Mouse (Mus musculus) hindbrain, embryonic 10.5 days (tissue): ENCODE measurements around the gene Gm47955. TPM values are rescaled to one million over a fixed set of nuclear protein-coding genes. Genes with fewer than 3 reads are reported as not detected.
"Not testable (repeated sequence)": the region's sequence is repeated elsewhere in the genome, so short reads cannot be mapped to it uniquely, and the experiment has no call there.

ENCODE experiments used
- DNase-seq: peaks from one replicate; pipeline ENCODE4 v3.0.0-alpha.2; 2017; ENCODE audit warnings: low spot score
- H3K27ac ChIP-seq: fragments of 300-500 bp; sonication (generic); 2 replicates; pipeline ENCODE4 v1.5.1; 2016; ENCODE audit warnings: mild to moderate bottlenecking, moderate library complexity
- H3K27me3 ChIP-seq: fragments of 300-500 bp; sonication (generic); 2 replicates; pipeline ENCODE4 v1.6.1; 2016; ENCODE audit warnings: mild to moderate bottlenecking; ENCODE audit not compliant: poor library complexity, insufficient read depth, severe bottlenecking
- H3K36me3 ChIP-seq: fragments of 300-500 bp; sonication (generic); 2 replicates; pipeline ENCODE4 v1.6.1; 2016; ENCODE audit warnings: mild to moderate bottlenecking, moderate library complexity
- H3K4me1 ChIP-seq: fragments of 300-500 bp; sonication (generic); replicated peaks from 2 replicates; pipeline ENCODE4 v1.6.1; 2016; ENCODE audit warnings: mild to moderate bottlenecking
- H3K4me3 ChIP-seq: fragments of 300-500 bp; sonication (generic); 2 replicates; pipeline ENCODE4 v1.5.1; 2016; ENCODE audit warnings: mild to moderate bottlenecking, moderate library complexity
- H3K9me3 ChIP-seq: fragments of 300-500 bp; sonication (generic); 2 replicates; pipeline ENCODE4 v1.6.1; 2016; ENCODE audit warnings: mild to moderate bottlenecking, moderate library complexity
- WGBS: fragments of 180-500 bp; shearing (Covaris S2); methylation state at CpG from one replicate; pipeline ENCODE4 v1.1.7; 2016; 5-methylcytosine and 5-hydroxymethylcytosine counted together
- polyA plus RNA-seq: library from polyadenylated mRNA; unstranded; fragments of >200 nt; fragmentation: Nextera tagmentation; extraction: Ambion mirVana; gene quantifications from 2 replicates; pipeline ENCODE4 v1.2.1, GENCODE M21; 2016

The Gm47955 gene
- polyA plus RNA-seq: not detected in 2 replicates

DNA sequence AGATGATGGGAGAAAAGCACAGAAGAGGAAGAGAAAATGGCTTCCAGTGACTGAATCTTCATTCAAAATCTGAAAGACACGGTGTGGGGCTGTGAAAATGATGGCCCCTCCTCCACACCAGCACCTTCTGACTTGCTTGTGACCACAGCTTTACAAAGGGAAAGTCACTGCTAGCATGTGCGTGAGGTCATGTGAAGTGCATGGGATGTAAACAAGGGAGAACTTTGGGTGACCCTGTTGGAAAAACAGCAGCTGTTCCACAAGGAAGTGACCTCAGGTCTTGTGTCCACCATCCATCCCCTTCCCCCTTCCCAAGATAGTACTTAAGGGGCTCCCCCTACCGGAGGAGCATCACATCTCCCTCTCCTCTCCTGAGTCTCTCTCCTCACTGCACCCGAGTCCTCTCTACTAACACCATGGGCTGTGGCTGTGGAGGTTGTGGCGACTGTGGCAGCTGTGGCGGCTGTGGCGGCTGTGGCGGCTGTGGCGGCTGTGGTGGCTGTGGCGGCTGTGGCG, at the start of gene Gm47955:
Gm47955 (plus strand) TSS at position 417 of the 516 bp plus-strand sequence.
- H3K27ac ChIP-seq: no peak within 1 kb of the TSS
- no peak for DNase-seq
- H3K36me3 ChIP-seq: no peaks in the 10 kb centered on the region
- 0 out of 2 replicates have a peak, but pooled peaks cover 4% of the 10 kb centered on the region for H3K9me3 ChIP-seq
- H3K4me1 ChIP-seq: no peaks in the 10 kb centered on the region
- WGBS: 89% methylated on average over 11 of the region's 11 CpGs
- H3K27me3 ChIP-seq: no peaks in the 10 kb centered on the region
- no peak within 1 kb of the TSS for H3K4me3 ChIP-seq

GRCm38 (mm10) chr1:82913025-82913424, 47.1 kb upstream of the Gm47955 start, which contains the start of gene A030005L19Rik:
A030005L19Rik (plus strand) TSS chr1:82913325.
- DNase-seq: no peak
- Histone ChIP-seq H3K27ac (no peak within 1 kb of the TSS), H3K4me1 (no peaks in the 10 kb centered on the region), H3K9me3 (no peaks in the 10 kb centered on the region), H3K27me3 (no peaks in the 10 kb centered on the region), H3K36me3 (no peaks in the 10 kb centered on the region), H3K4me3 (no peak within 1 kb of the TSS)
- WGBS: 94% methylated on average over 3 of the region's 3 CpGs

DNA sequence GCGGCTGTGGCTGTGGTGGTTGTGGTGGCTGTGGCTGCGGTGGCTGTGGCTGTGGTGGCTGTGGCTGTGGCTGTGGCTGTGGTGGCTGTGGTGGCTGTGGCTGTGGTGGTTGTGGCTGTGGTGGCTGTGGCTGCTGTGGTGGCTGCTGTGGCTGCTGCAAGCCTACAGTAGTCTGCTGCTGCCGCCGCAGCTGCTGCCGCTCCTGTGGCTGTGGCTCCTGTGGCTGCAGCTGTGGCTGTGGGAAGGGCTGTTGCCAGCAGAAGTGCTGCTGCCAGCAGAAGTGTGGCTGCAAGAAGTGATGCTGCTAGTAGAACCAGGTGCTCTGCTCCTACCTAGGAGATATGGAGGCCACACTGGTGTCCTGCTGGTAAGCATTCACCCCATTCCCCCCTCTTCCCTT, 46.7 kb upstream of the Gm47955 start:
- H3K4me3 ChIP-seq, H3K4me1 ChIP-seq, H3K27me3 ChIP-seq, H3K27ac ChIP-seq, H3K36me3 ChIP-seq, H3K9me3 ChIP-seq, DNase-seq: not testable (repeated sequence)
- 91% methylated on average over 5 of the region's 5 CpGs for WGBS

DNA sequence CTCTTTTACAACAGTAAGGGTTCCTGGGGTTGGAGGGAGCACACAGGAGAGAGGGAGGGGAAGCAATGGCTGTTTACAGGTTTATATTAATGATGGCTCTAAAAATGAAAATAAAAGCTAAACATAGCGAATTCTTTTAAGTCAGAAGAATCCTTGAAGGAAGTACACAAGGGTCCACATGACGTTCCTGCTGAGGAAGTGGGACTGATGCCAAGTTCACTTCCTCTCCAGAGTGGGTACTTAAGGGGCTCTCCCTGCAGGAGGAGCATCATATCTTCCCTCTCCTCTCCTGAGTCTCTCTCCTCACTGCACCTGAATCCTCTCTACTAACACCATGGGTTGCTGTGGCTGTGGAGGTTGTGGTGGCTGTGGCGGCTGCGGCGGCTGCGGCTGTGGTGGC, 35.4 kb upstream of the Gm47955 start, which contains the start of gene A030014E15Rik:
A030014E15Rik (plus strand) TSS at position 268 of the 400 bp plus-strand sequence.
- Histone ChIP-seq H3K4me3 (no peak within 1 kb of the TSS), H3K9me3 (0 out of 2 replicates have a peak, but pooled peaks cover 3% of the 10 kb centered on the region), H3K4me1 (no peaks in the 10 kb centered on the region), H3K36me3 (no peaks in the 10 kb centered on the region), H3K27ac (no peak within 1 kb of the TSS), H3K27me3 (no peaks in the 10 kb centered on the region)
- WGBS: 94% methylated on average over 6 of the region's 6 CpGs
- no peak for DNase-seq

DNA sequence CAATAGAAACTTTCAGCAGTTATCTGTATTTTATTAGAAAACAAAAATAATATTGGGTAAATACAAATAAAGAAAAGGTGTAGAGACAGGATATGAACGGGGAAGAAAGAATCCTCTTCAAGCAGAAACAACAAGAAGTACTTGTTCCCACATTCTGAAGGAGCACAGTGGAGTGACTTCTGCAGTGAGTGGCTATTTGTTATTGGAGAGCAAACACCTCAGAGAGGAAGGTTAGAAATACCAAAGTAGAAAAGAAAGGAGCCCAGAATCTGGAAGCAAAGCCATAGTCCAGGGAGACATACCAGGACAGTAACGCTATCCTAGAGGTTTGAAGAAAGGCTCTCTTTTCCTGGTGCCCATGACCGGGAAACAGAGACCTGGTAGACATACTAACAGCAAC, 29.5 kb upstream of the Gm47955 start:
- H3K27me3 ChIP-seq, H3K4me1 ChIP-seq, H3K36me3 ChIP-seq, H3K27ac ChIP-seq, DNase-seq, H3K4me3 ChIP-seq: not testable (repeated sequence)
- H3K9me3 ChIP-seq: peaks cover 12% of the 10 kb centered on the region
- WGBS: 96% methylated on average over 3 of the region's 3 CpGs

- not testable (repeated sequence) for DNase-seq, H3K27me3 ChIP-seq, H3K4me3 ChIP-seq, H3K27ac ChIP-seq, H3K4me1 ChIP-seq, H3K36me3 ChIP-seq
- peaks cover 12% of the 10 kb centered on the region for H3K9me3 ChIP-seq
- WGBS: no CpG with 5 or more reads among the region's 6 CpGs
Observed at GRCm38 (mm10) chr1:82931326-82931725, 28.8 kb upstream of the Gm47955 start, which contains the start of gene Gm6217. Gm6217 (minus strand) TSS chr1:82931399.

DNA sequence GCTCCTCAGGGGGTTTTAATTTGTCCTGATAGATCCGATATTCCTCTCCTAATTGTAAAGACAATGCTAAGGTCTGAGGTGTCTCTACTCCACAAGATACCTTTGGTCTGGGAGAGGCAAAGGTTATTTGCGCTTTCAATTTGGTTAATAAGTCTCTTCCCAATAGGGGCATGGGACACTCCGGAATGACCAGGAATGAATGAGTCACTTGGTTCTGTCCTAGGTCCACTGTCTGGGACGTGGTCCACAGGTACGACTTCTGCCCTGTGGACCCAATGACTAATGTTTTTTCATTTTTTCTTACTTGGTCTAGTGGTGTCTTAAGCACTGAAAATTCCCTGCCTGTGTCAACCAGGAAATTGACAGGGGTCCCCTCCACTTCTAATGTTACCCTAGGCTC, 21.4 kb upstream of the Gm47955 start:
- Histone ChIP-seq H3K27ac (no peak overlapping the region), H3K4me3 (no peak overlapping the region), H3K4me1 (no peaks in the 10 kb centered on the region), H3K9me3 (peaks cover 30% of the 10 kb centered on the region), H3K27me3 (no peaks in the 10 kb centered on the region), H3K36me3 (no peaks in the 10 kb centered on the region)
- 91% methylated on average over 5 of the region's 5 CpGs for WGBS
- DNase-seq: no peak

- not testable (repeated sequence) for DNase-seq
Observed at GRCm38 (mm10) chr1:82942505-82942904, 17.6 kb upstream of the Gm47955 start.

DNA sequence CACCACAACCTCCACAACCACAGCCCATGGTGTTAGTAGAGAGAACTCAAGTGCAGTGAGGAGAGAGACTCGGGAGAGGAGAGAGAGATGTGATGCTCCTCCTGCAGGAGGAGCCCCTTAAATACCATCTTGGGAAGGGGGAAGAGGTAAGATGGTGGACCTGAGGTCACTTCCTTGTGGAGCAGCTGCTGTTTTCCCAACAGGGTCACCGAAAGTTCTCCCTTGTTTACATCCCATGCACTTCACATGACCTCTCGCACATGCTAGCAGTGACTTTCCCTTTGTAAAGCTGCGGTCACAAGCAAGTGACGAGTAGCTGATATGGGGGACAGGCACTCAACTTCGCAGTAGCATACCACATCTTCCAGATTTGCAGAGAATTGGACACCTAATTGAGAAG, 16.8 kb upstream of the Gm47955 start, which contains the start of gene A030003K21Rik:
A030003K21Rik (minus strand) TSS at position 94 of the 400 bp plus-strand sequence.
- no CpG with 5 or more reads among the region's 6 CpGs for WGBS
- H3K27me3 ChIP-seq, DNase-seq, H3K4me1 ChIP-seq, H3K4me3 ChIP-seq, H3K36me3 ChIP-seq, H3K27ac ChIP-seq: not testable (repeated sequence)
- peaks cover 23% of the 10 kb centered on the region for H3K9me3 ChIP-seq

More at GRCm38 (mm10) chr1:82942505-82942904, 17.6 kb upstream of the Gm47955 start:
- H3K9me3 ChIP-seq: peaks cover 26% of the 10 kb centered on the region
- H3K27ac ChIP-seq, H3K4me3 ChIP-seq, H3K27me3 ChIP-seq, H3K36me3 ChIP-seq, H3K4me1 ChIP-seq: not testable (repeated sequence)
- 95% methylated on average over 2 of the region's 2 CpGs for WGBS

DNA sequence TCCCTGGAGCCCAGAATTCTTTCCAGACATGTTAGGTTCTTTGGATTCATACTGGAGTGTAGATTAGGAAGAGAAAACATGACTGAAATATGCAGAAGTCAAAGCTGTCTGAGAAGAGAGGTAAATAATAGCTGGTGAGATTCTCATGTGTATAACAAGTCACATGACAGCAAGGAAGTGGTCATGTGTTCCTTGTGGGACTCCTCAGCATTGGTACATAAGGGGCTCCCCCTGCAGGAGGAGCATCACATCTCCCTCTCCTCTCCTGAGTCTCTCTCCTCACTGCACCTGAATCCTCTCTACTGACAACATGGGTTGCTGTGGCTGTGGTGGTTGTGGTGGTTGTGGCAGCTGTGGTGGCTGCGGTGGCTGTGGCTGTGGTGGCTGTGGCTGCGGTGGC, 14.1 kb upstream of the Gm47955 start:
- H3K36me3 ChIP-seq, DNase-seq, H3K4me3 ChIP-seq, H3K9me3 ChIP-seq, H3K27ac ChIP-seq, H3K4me1 ChIP-seq, H3K27me3 ChIP-seq: not testable (repeated sequence)
- WGBS: 94% methylated on average over 2 of the region's 2 CpGs

DNA sequence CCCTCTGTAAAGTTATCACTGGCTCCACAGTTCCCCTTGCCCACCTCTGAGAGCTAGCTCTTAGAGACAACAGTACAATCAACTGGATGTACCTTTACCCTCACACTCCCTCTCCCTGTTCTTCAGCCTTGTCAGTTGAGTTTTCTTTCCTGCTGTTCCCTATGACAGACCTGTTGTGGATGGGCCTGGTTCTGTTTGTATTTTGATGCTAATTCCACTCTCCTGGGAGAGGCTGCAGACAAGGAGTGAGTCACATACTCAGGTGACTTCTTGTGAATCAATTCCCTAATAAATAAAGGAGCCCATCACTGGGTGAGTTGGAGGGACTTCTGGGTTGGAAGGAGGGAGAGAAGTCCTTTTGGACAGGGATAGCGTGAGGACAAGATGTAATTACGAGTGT, 11.5 kb upstream of the Gm47955 start:
- Histone ChIP-seq H3K27me3 (no peaks in the 10 kb centered on the region), H3K4me3 (no peak overlapping the region), H3K9me3 (no peaks in the 10 kb centered on the region), H3K4me1 (no peaks in the 10 kb centered on the region), H3K27ac (no peak overlapping the region), H3K36me3 (no peaks in the 10 kb centered on the region)
- WGBS: 83% methylated on average over 2 of the region's 2 CpGs
- no peak for DNase-seq

GRCm38 (mm10) chr1:82955913-82956312, 4.2 kb upstream of the Gm47955 start, which contains the start of gene Gm7544:
Gm7544 (minus strand) TSS chr1:82956013.
- not testable (repeated sequence) for H3K27me3 ChIP-seq, H3K4me3 ChIP-seq, H3K36me3 ChIP-seq, H3K27ac ChIP-seq, DNase-seq, H3K4me1 ChIP-seq, H3K9me3 ChIP-seq

- WGBS: 69% methylated on average over 3 of the region's 3 CpGs
- Histone ChIP-seq H3K9me3 (no peaks in the 10 kb centered on the region), H3K36me3 (no peaks in the 10 kb centered on the region), H3K4me3 (no peak overlapping the region), H3K4me1 (no peaks in the 10 kb centered on the region), H3K27me3 (no peaks in the 10 kb centered on the region), H3K27ac (no peak overlapping the region)
- peak; percentile 7 for DNase-seq
Observed at GRCm38 (mm10) chr1:82966413-82966812, 6.3 kb downstream of the Gm47955 start.

DNA sequence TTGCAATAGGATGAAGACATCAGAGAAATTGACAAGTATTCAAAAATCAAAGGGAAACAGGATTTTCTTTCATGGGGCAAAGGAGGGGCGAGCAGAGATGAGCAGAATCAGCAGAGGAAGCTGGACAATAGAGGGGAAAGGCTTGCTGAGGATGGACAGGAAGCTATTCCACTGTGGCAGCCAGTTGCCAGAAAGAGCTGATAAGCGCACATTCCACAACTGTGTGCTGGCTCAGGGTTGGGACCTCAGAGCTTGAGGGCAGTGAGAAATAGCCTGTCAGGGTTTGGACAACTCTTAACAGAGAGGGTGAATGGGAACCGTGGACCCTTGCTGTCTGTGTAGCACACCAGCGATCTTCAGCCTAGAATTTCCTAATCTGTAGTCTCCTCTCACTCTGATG, 12.0 kb downstream of the Gm47955 start:
- Histone ChIP-seq H3K36me3 (no peaks in the 10 kb centered on the region), H3K4me3 (no peak overlapping the region), H3K27ac (no peak overlapping the region), H3K4me1 (no peaks in the 10 kb centered on the region; the same call in 1 of the 2 replicates), H3K27me3 (no peaks in the 10 kb centered on the region), H3K9me3 (no peaks in the 10 kb centered on the region)
- DNase-seq: no peak
- 66% methylated on average over 4 of the region's 4 CpGs for WGBS
